Mouse (Mus musculus) forebrain, embryonic 10.5 days (tissue): Measurements from ENCODE around the gene Sept9. TPM values are rescaled to one million over a fixed set of nuclear protein-coding genes. Genes with fewer than 3 reads are reported as not detected.

Source experiments
- DNase-seq: peaks from one replicate; pipeline ENCODE4 v3.0.0-alpha.2; 2017; ENCODE audit warnings: low spot score; ENCODE audit errors: extremely low spot score
- H3K27ac ChIP-seq: fragments of 300-500 bp; sonication (generic); 2 replicates; pipeline ENCODE4 v1.5.1; 2016; ENCODE audit warnings: mild to moderate bottlenecking
- H3K27me3 ChIP-seq: fragments of 300-500 bp; sonication (generic); 2 replicates; pipeline ENCODE4 v1.6.1; 2016; ENCODE audit warnings: mild to moderate bottlenecking; ENCODE audit not compliant: poor library complexity, severe bottlenecking
- H3K36me3 ChIP-seq: fragments of 300-500 bp; sonication (generic); replicated peaks from 2 replicates; pipeline ENCODE4 v1.6.1; 2016; ENCODE audit warnings: mild to moderate bottlenecking, moderate library complexity
- H3K4me1 ChIP-seq: fragments of 300-500 bp; sonication (generic); 2 replicates; pipeline ENCODE4 v1.6.1; 2016
- H3K4me3 ChIP-seq: fragments of 300-500 bp; sonication (generic); 2 replicates; pipeline ENCODE4 v1.5.1; 2016; ENCODE audit warnings: mild to moderate bottlenecking, moderate library complexity
- H3K9me3 ChIP-seq: fragments of 300-500 bp; sonication (generic); 2 replicates; pipeline ENCODE4 v1.6.1; 2016; ENCODE audit warnings: mild to moderate bottlenecking, moderate library complexity
- whole genome bisulfite sequencing: fragments of 180-500 bp; shearing (Covaris S2); methylation state at CpG from one replicate; pipeline ENCODE4 v1.1.7; 2016; 5-methylcytosine and 5-hydroxymethylcytosine counted together
- polyA plus RNA-seq: library from polyadenylated mRNA; unstranded; fragments of >200 nt; fragmentation: Nextera tagmentation; extraction: Ambion mirVana; gene quantifications from 2 replicates; pipeline ENCODE4 v1.2.1, GENCODE M21; 2016

Gene Sept9
- polyA plus RNA-seq, 1 experiment from 2014 or later = 206 TPM

DNA sequence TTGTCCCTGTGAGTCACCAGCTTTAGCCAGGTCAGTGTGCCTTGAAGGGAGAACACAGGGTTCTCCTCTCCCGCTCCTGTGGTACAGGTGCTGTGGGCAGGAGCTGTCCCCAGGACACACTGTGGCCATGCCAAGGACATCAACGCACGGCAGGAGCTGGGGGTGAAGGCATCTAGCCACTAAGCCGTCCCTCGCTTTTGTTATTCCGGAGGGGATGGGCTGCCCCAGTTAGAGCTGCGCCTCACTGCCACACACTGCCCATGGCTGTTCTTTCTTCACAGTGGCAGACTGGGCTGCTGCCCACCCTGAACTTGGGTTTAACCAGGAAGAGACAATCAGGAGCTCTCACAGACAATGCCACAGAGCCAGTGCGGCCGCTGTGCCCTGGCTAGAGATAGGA lies 36.4 kb upstream of the Sept9 start:
- H3K4me3 ChIP-seq = no peak overlapping the region
- WGBS = 80% methylated on average over 9 of the region's 9 CpGs
- H3K27ac ChIP-seq = no peak overlapping the region
- peaks cover 22% of the 10 kb centered on the region for H3K36me3 ChIP-seq
- no peaks in the 10 kb centered on the region for H3K27me3 ChIP-seq
- H3K4me1 ChIP-seq = 0 out of 2 replicates have a peak, but pooled peaks cover 8% of the 10 kb centered on the region
- no peak for DNase-seq
- H3K9me3 ChIP-seq = peaks cover 4% of the 10 kb centered on the region; the same call in 1 of the 2 replicates

GRCm38 (mm10) chr11:117163771-117164170 lies 35.7 kb upstream of the Sept9 start:
- DNase-seq = no peak
- Histone ChIP-seq H3K4me3 (no peak overlapping the region), H3K9me3 (peaks cover 4% of the 10 kb centered on the region; the same call in 1 of the 2 replicates), H3K27ac (no peak overlapping the region), H3K4me1 (0 out of 2 replicates have a peak, but pooled peaks cover 8% of the 10 kb centered on the region), H3K27me3 (no peaks in the 10 kb centered on the region), H3K36me3 (peaks cover 15% of the 10 kb centered on the region)
- WGBS = 94% methylated on average over 6 of the region's 6 CpGs

- 90% methylated on average over 20 of the region's 20 CpGs for WGBS
- no peak overlapping the region for H3K27ac ChIP-seq
Measured at GRCm38 (mm10) chr11:117168278-117169087, 31.0 kb upstream of the Sept9 start.

DNA sequence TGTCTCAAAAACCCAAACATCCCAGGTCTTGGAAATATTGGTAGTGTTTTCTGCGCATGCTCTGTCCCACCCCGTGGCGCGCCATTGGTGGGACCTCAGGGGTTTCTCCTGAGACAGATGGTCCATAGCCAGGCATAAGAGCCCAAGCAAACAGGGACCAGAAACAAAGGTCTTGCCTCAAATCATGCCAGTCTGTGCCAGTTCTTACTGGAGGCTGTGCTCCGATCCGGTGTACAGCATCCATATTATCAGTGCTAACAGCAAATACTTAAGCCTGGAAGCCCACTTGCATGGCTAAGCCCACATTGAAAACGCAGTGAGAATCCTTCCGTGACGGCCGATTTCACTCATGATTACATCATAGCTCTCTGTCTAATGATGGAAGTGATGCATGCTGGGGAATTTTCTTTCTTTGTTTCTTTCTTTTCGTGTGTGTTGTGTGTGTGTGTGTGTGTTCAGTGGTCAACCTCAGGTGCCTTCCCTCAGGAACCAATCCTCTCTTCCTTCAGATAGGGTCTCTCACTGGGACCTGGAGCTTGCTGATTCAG lies 30.3 kb upstream of the Sept9 start:
- Histone ChIP-seq H3K4me1 (peaks cover 18% of the 10 kb centered on the region), H3K36me3 (no peaks in the 10 kb centered on the region), H3K4me3 (no peak overlapping the region), H3K27ac (no peak overlapping the region), H3K27me3 (no peaks in the 10 kb centered on the region), H3K9me3 (peaks cover 6% of the 10 kb centered on the region; the same call in 1 of the 2 replicates)
- no peak for DNase-seq
- 95% methylated on average over 11 of the region's 11 CpGs for WGBS

More at GRCm38 (mm10) chr11:117168278-117169087, 31.0 kb upstream of the Sept9 start:
- Histone ChIP-seq H3K4me1 (peaks cover 11% of the 10 kb centered on the region; the same call in 1 of the 2 replicates), H3K4me3 (no peak overlapping the region), H3K27me3 (no peaks in the 10 kb centered on the region), H3K36me3 (no peaks in the 10 kb centered on the region), H3K9me3 (peaks cover 9% of the 10 kb centered on the region; the same call in 1 of the 2 replicates)
- DNase-seq = no peak

DNA sequence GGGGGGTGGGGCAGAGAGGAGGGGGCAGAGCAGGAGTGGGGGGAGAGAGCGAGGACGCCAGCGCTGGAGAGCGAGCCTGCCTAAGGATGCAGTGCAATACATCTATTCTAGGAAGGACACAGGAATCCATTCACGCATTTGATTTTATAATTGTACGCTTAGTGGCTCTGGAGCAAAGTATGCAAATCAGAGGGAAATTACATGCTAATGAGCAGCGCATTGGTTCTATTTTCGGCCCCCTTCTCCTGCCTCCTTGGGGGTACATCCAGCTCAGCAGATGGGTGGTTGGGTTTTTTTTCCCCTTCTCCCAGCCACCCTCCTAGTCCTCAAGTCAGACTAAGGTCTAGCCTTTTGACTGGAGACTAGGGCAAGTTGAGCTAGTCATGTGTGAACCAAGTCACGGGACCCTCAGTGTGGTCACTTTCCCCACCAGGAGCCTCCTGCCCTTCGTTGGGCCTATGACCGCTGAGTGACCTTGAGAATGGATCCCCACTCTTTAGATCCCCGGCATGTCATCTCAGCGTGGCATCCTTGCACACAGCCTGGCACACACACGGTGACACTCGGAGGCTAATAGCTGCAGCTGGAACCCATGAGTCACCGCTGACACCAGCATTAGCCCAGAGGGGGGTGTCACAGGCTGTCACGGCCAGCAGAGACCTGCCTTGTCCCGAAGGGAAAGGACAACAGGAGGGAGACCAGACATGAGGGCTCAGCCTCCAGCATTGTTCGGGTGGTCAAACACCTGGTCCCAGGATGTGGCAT lies 29.5 kb upstream of the Sept9 start:
- no peak for DNase-seq
- Histone ChIP-seq H3K4me1 (peaks cover 26% of the 10 kb centered on the region), H3K27ac (no peak overlapping the region), H3K27me3 (no peaks in the 10 kb centered on the region), H3K4me3 (no peak overlapping the region), H3K9me3 (peaks cover 6% of the 10 kb centered on the region; the same call in 1 of the 2 replicates), H3K36me3 (no peaks in the 10 kb centered on the region)
- 93% methylated on average over 19 of the region's 19 CpGs for WGBS

GRCm38 (mm10) chr11:117174098-117174892 lies 25.2 kb upstream of the Sept9 start:
- Histone ChIP-seq H3K9me3 (peaks cover 6% of the 10 kb centered on the region; the same call in 1 of the 2 replicates), H3K27ac (peak overlapping the region; percentile 70), H3K36me3 (no peaks in the 10 kb centered on the region), H3K27me3 (no peaks in the 10 kb centered on the region), H3K4me3 (peak overlapping the region; percentile 48), H3K4me1 (peaks cover 40% of the 10 kb centered on the region)
- DNase-seq = no peak
- 52% methylated on average over 18 of the region's 18 CpGs for WGBS

GRCm38 (mm10) chr11:117174924-117175323 lies 24.5 kb upstream of the Sept9 start:
- Histone ChIP-seq H3K4me1 (peaks cover 40% of the 10 kb centered on the region), H3K27me3 (no peaks in the 10 kb centered on the region), H3K36me3 (no peaks in the 10 kb centered on the region), H3K9me3 (peaks cover 8% of the 10 kb centered on the region), H3K27ac (peak overlapping the region; percentile 70), H3K4me3 (peak overlapping the region; percentile 48)
- 51% methylated on average over 15 of the region's 15 CpGs for WGBS
- DNase-seq = no peak

- WGBS = 89% methylated on average over 12 of the region's 12 CpGs
- Histone ChIP-seq H3K27me3 (no peaks in the 10 kb centered on the region), H3K27ac (no peak overlapping the region), H3K36me3 (no peaks in the 10 kb centered on the region), H3K9me3 (peaks cover 12% of the 10 kb centered on the region), H3K4me1 (peaks cover 40% of the 10 kb centered on the region), H3K4me3 (no peak overlapping the region)
- DNase-seq = no peak
Measured at GRCm38 (mm10) chr11:117175472-117175871, 24.0 kb upstream of the Sept9 start.

GRCm38 (mm10) chr11:117176304-117176703 lies 23.2 kb upstream of the Sept9 start:
- WGBS = 32% methylated on average over 5 of the region's 5 CpGs
- H3K36me3 ChIP-seq = no peaks in the 10 kb centered on the region
- DNase-seq = peak; percentile 48
- H3K27me3 ChIP-seq = no peaks in the 10 kb centered on the region
- H3K4me1 ChIP-seq = peaks cover 40% of the 10 kb centered on the region
- H3K4me3 ChIP-seq = no peak overlapping the region
- peaks cover 16% of the 10 kb centered on the region for H3K9me3 ChIP-seq
- no peak overlapping the region; the same call in 1 of the 2 replicates for H3K27ac ChIP-seq

GRCm38 (mm10) chr11:117176900-117177299 lies 22.6 kb upstream of the Sept9 start:
- Histone ChIP-seq H3K4me3 (no peak overlapping the region), H3K36me3 (no peaks in the 10 kb centered on the region), H3K9me3 (peaks cover 22% of the 10 kb centered on the region), H3K27ac (no peak overlapping the region), H3K27me3 (no peaks in the 10 kb centered on the region), H3K4me1 (peaks cover 40% of the 10 kb centered on the region)
- DNase-seq = no peak
- 83% methylated on average over 5 of the region's 5 CpGs for WGBS

DNA sequence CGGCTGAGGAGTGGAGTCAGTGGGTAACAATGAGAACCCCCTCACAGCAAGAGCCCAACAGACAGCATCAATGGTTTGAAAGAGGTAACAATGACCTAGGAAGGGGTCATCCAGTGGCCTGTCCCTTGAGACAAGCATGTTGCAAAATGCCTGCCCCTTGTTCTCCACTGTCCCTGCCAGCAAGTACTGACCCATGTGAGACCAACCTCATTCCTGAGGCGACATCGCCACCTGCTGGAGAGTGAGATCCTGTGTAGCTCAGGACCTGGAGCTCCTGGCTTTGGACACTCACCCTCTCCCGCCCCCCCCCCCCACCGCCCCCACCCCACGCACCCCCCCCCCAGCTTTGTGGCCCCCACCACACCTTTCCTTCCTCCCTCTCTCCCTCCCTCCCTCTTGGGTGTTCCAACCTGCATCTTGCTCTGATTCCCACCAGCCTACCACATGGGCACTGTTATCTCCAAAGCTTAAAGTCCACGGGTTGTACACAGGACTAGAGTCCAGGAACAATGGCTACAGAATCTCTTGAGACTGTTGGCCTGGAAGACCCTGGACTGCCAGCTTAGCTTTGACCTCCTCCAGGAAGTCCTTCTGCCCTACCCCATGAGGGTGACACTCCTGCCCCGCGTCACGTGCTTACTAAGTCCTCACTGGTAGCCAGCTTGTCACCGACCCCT lies 22.0 kb upstream of the Sept9 start:
- Histone ChIP-seq H3K9me3 (peaks cover 27% of the 10 kb centered on the region), H3K27me3 (no peaks in the 10 kb centered on the region), H3K4me3 (no peak overlapping the region), H3K4me1 (peaks cover 40% of the 10 kb centered on the region), H3K27ac (no peak overlapping the region), H3K36me3 (no peaks in the 10 kb centered on the region)
- peak; percentile 86 for DNase-seq
- 67% methylated on average over 8 of the region's 11 CpGs for WGBS
